In genomic region chr11:16366852-16367587, GRCm38 (mm10) we compare ENCODE assay signal across 25 mouse cellular contexts.
DNase-seq lines count a peak whose midpoint lies in the region; ATAC-seq and TF ChIP-seq lines count a peak whose summit lies in the region.
"Had no signal": no experiment of that assay in that cellular context is flagged by ENCODE, and none has a peak within 500 bp of the region (broad histone marks: within the 10 kb centered on the region; RNA-seq: fewer than 3 reads in every experiment).

No protein-coding gene starts in this region.

- no peak overlapping the region for H3K9ac ChIP-seq in midbrain, embryonic 14.5 days (replicated peaks; ENCODE audit: low read length)
- no peak overlapping the region for H3K9ac ChIP-seq in midbrain, embryonic 11.5 days (ENCODE audit: low read length)
- H3K9ac ChIP-seq in forebrain, postnatal 0 days: no peak overlapping the region
- H3K9ac ChIP-seq: heart, embryonic 12.5 days; hindbrain, embryonic 13.5 days; limb, embryonic 12.5 days; lung, embryonic 15.5 days; stomach, embryonic 15.5 days had no signal

- peak; percentile 3 for DNase-seq in embryo, embryonic 11 days
- no peak for DNase-seq in embryo, embryonic 10 days (ENCODE audit: low spot score)
- peak; percentile 18 for DNase-seq in midbrain, embryonic 14.5 days
- no peak for DNase-seq in midbrain, embryonic 11.5 days (ENCODE audit: low spot score, missing footprints)
- peak; percentile 27 for DNase-seq in forebrain, postnatal 0 days
- DNase-seq in frontal cortex, postnatal 36 days (ENCODE audit: low spot score in 2 of 2): no peak
- DNase-seq in frontal cortex, postnatal 25 days (ENCODE audit: low spot score in 2 of 2): no peak
- DNase-seq: adrenal gland, adult 8-10 months; cerebellum, adult 11 months; cerebellum, adult 9-11 months; gastrocnemius, adult 2 months; gastrocnemius, postnatal 36 days; heart, adult 2 months; heart, postnatal 4 days; kidney, postnatal 14 days; right cerebral cortex, postnatal 25 days had no signal

- no peak overlapping the region for H3K4me3 ChIP-seq in midbrain, embryonic 14.5 days (replicated peaks; ENCODE audit: low read depth, low read length)
- H3K4me3 ChIP-seq in midbrain, embryonic 11.5 days (ENCODE audit: low read depth, low read length): no peak overlapping the region
- H3K4me3 ChIP-seq in forebrain, postnatal 0 days (ENCODE audit: low read depth, low read length): no peak overlapping the region
- H3K4me3 ChIP-seq: erythroblast, embryonic 14.5 days; gastrocnemius, adult 2 months; heart, adult 2 months; heart, embryonic 12.5 days; hindbrain, embryonic 13.5 days; limb, embryonic 12.5 days; lung, embryonic 15.5 days; stomach, embryonic 15.5 days had no signal

- no peak for TF ChIP-seq CTCF in forebrain, postnatal 0 days (IDR thresholded peaks at IDR 0.05; ENCODE audit: low read depth)

- no peaks in the 10 kb centered on the region for H3K9me3 ChIP-seq in midbrain, embryonic 14.5 days (ENCODE audit: control insufficient read depth, low read length)
- no peaks in the 10 kb centered on the region for H3K9me3 ChIP-seq in midbrain, embryonic 11.5 days (ENCODE audit: control insufficient read depth, low read length)
- H3K9me3 ChIP-seq in forebrain, postnatal 0 days (ENCODE audit: low read length): no peaks in the 10 kb centered on the region
- H3K9me3 ChIP-seq: G1E; heart, embryonic 12.5 days; hindbrain, embryonic 13.5 days; limb, embryonic 12.5 days; lung, embryonic 15.5 days; stomach, embryonic 15.5 days had no signal

- 59% methylated on average over 8 of the region's 8 CpGs for WGBS in midbrain, embryonic 14.5 days
- WGBS in midbrain, embryonic 11.5 days: 84% methylated on average over 8 of the region's 8 CpGs
- 56% methylated on average over 8 of the region's 8 CpGs for WGBS in forebrain, postnatal 0 days

- H3K27ac ChIP-seq in midbrain, embryonic 14.5 days (replicated peaks; ENCODE audit: low read depth, low read length): no peak overlapping the region
- no peak overlapping the region for H3K27ac ChIP-seq in midbrain, embryonic 11.5 days (ENCODE audit: low read depth, low read length)
- 0 out of 2 replicates have a peak overlapping the region, but pooled peaks have one; percentile 46 for H3K27ac ChIP-seq in forebrain, postnatal 0 days (ENCODE audit: low read depth, low read length)
- H3K27ac ChIP-seq: gastrocnemius, adult 2 months; heart, adult 2 months; hindbrain, embryonic 13.5 days; limb, embryonic 12.5 days; lung, embryonic 15.5 days; stomach, embryonic 15.5 days had no signal

- no peaks in the 10 kb centered on the region for H3K36me3 ChIP-seq in midbrain, embryonic 14.5 days (ENCODE audit: control insufficient read depth, insufficient read depth, low read length)
- no peaks in the 10 kb centered on the region for H3K36me3 ChIP-seq in midbrain, embryonic 11.5 days (ENCODE audit: control insufficient read depth, insufficient read depth, low read length)
- no peaks in the 10 kb centered on the region for H3K36me3 ChIP-seq in forebrain, postnatal 0 days (ENCODE audit: insufficient read depth)
- H3K36me3 ChIP-seq: G1E; heart, embryonic 12.5 days; hindbrain, embryonic 13.5 days; limb, embryonic 12.5 days; lung, embryonic 15.5 days; stomach, embryonic 15.5 days had no signal

- no peaks in the 10 kb centered on the region for H3K27me3 ChIP-seq in midbrain, embryonic 14.5 days (ENCODE audit: control insufficient read depth, insufficient read depth, low read length)
- no peaks in the 10 kb centered on the region for H3K27me3 ChIP-seq in midbrain, embryonic 11.5 days (ENCODE audit: control insufficient read depth, insufficient read depth, low read length)
- H3K27me3 ChIP-seq in forebrain, postnatal 0 days (ENCODE audit: insufficient read depth, low read length): no peaks in the 10 kb centered on the region
- H3K27me3 ChIP-seq: heart, embryonic 12.5 days; hindbrain, embryonic 13.5 days; limb, embryonic 12.5 days; lung, embryonic 15.5 days; stomach, embryonic 15.5 days had no signal

- ATAC-seq in midbrain, embryonic 14.5 days (ENCODE audit: low FRiP score, low TSS enrichment): no peak
- no peak for ATAC-seq in midbrain, embryonic 11.5 days (ENCODE audit: low FRiP score)
- ATAC-seq in forebrain, postnatal 0 days: peak; percentile 71; the same call in 1 of the 2 replicates
- ATAC-seq: intestine, postnatal 0 days had no signal

- no peak overlapping the region for H3K4me2 ChIP-seq in midbrain, embryonic 14.5 days (ENCODE audit: low read length)
- no peak overlapping the region for H3K4me2 ChIP-seq in midbrain, embryonic 11.5 days
- no peak overlapping the region for H3K4me2 ChIP-seq in forebrain, postnatal 0 days (ENCODE audit: low read depth)
- H3K4me2 ChIP-seq: heart, embryonic 12.5 days; hindbrain, embryonic 13.5 days; limb, embryonic 12.5 days; liver, embryonic 11.5 days; lung, embryonic 15.5 days; stomach, embryonic 15.5 days had no signal

- no peaks in the 10 kb centered on the region for H3K4me1 ChIP-seq in midbrain, embryonic 14.5 days (ENCODE audit: control insufficient read depth, insufficient read depth, low read length)
- no peaks in the 10 kb centered on the region for H3K4me1 ChIP-seq in midbrain, embryonic 11.5 days (ENCODE audit: control insufficient read depth, insufficient read depth, low read length)
- no peaks in the 10 kb centered on the region for H3K4me1 ChIP-seq in forebrain, postnatal 0 days (ENCODE audit: insufficient read depth)
- H3K4me1 ChIP-seq: heart, embryonic 12.5 days; hindbrain, embryonic 13.5 days; limb, embryonic 12.5 days; lung, embryonic 15.5 days; stomach, embryonic 15.5 days had no signal

Comparison
In these comparisons a context has a peak if more than half of its experiments do, and no peak if none do; other contexts are left out.
1. DNase-seq: peak in embryo, embryonic 11 days (single experiment), midbrain, embryonic 14.5 days (single experiment) and forebrain, postnatal 0 days (single experiment); none in embryo, embryonic 10 days (single experiment), midbrain, embryonic 11.5 days (single experiment), frontal cortex, postnatal 36 days (0 of 2) and frontal cortex, postnatal 25 days (0 of 2).